Mouse (Mus musculus) monocyte, adult 5-6 weeks (primary cell): ENCODE data around the gene U2af2. TPM values are rescaled to one million over a fixed set of nuclear protein-coding genes. Genes with fewer than 3 reads are reported as not detected.
A peak's percentile ranks its signal among the peaks of the same experiment; 100 is the strongest.
"Not testable (repeated sequence)": the region's sequence is repeated elsewhere in the genome, so short reads cannot be mapped to it uniquely, and the experiment has no call there.

Experiments used
- ATAC-seq: fragments of 153-309, 156-312 bp; replicated peaks from 2 replicates; pipeline ENCODE4 v1.8.0; 2017; ENCODE audit warnings: mild to moderate bottlenecking; ENCODE audit not compliant: low TSS enrichment, insufficient number of reproducible peaks, severe bottlenecking, poor library complexity, low FRiP score
- total RNA-seq: library from RNA; stranded (forward); fragments of 200-1000, 200-491, 200-594 nt; gene quantifications from 3 replicates; pipeline ENCODE4 v1.2.3, GENCODE M21; 2017

The U2af2 gene
- total RNA-seq, result 119 to 185 TPM (median 151 TPM) in 3 replicates

DNA sequence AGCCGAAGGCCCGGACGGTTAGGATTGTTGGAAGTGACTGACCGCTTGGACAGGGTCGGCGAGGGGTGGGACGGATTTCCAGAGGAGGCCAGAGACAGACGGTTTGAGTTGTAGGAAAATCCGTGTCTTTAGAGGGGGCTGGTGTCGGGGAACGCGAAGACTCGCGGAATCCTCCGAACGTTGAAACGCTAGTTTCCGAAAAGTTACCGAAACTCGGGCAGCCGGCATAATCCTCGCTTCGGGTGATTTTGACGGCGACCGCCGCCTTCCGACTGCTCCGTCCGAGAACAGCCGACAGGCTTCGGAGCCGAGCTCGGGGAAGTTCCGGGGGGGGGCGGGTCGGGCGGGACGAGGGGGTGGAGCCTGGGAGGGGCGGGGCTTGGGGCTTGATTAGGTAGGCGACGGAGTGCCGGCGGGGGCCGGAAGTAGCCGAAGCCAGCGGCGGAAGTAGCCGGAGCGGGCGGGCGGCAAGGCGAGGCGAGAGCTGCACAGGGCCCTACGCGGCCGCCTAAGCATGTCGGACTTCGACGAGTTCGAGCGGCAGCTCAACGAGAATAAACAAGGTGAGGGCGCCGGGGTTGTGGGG lies at the start of gene U2af2:
TSS of gene U2af2 (plus strand) at position 370 of the 586 bp plus-strand sequence.
- peak; percentile 20 for ATAC-seq

DNA sequence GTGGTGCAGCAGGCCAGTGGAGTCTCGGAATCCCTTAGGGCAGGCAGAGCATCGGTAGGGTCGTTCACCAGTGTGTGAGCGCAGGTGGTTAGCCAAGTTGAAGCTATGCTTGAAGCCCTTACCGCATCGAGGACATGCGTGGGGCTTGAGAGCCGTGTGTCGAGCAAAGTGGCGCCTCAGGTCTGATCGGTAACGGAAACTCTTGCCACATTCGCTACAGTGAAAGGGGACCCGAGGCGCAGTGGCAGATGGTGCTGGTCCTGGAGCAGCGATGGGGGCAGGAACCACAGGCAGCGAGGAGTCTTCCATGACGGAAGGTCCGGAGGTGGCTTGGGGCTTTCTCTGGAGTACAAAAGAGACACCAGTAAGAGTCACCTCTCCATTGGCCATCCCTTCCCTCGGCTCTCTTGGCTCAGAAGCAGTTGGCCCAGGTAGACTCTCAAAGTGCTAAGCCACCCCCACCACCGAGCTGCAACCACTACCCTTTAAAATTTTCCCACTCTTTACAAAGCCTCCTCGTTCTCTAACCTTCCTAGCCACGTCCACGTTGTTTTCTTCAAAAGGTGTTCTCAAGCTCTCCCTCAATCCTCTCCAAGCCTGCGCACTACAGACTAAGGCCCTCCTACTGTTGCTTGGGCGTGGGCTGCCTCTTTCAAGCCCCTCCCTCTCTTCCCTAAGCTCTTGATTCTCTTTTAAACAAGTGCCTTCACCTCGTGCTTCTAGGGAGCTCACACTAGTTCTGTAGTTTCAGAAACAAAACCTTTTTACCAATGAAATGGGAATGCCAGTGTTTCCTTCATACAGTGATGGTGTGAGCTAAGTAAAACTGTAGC lies 49.0 kb upstream of the U2af2 start:
- no peak for ATAC-seq

DNA sequence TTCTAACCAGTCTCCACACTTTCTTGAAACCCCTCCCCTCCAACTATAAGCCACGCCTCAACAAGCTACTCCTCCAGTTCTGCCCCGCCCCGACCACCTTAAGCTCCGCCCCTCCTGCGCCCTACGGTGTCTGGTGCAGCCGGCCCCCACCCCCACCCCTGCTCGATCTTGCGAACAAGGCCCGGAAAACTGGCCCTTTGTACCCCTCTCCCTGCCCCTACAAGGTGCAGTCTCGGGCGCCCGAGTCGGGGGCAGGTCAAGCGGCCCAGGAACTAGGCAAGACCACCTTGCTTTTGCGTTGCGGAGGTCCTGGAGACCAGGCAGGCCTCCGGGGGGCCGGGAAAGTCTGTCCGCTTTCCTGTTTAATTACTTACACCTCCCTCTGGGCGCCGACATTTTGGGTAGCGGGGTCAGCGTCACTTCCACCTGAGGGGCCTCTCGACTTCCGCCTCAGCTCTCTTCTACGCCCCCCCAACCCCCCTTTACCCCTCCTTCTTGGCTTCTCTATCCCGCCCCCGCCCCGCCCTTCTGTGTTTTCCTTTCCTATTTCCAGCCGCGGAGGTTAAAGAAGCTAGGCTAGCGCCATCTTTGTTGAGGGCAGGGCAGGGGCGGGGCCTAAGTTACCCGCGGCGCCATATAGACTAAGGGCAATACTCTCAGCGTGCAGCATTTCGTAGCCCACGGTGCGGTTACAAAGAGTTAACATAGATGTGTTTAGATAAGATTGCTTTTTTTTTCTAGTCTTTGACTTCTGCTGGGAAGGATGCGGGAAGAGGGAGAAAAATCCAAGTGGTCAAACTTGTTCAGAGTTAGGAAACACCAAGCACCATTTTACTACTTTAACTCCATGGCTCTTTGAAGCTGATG lies 47.5 kb upstream of the U2af2 start, which contains the start of the genes Zfp524 and Fiz1:
TSS of gene Zfp524 (plus strand) at position 165 of the 867 bp plus-strand sequence.
TSS of gene Fiz1 (minus strand) at position 447 of the 867 bp plus-strand sequence.
- peak; percentile 62 for ATAC-seq

DNA sequence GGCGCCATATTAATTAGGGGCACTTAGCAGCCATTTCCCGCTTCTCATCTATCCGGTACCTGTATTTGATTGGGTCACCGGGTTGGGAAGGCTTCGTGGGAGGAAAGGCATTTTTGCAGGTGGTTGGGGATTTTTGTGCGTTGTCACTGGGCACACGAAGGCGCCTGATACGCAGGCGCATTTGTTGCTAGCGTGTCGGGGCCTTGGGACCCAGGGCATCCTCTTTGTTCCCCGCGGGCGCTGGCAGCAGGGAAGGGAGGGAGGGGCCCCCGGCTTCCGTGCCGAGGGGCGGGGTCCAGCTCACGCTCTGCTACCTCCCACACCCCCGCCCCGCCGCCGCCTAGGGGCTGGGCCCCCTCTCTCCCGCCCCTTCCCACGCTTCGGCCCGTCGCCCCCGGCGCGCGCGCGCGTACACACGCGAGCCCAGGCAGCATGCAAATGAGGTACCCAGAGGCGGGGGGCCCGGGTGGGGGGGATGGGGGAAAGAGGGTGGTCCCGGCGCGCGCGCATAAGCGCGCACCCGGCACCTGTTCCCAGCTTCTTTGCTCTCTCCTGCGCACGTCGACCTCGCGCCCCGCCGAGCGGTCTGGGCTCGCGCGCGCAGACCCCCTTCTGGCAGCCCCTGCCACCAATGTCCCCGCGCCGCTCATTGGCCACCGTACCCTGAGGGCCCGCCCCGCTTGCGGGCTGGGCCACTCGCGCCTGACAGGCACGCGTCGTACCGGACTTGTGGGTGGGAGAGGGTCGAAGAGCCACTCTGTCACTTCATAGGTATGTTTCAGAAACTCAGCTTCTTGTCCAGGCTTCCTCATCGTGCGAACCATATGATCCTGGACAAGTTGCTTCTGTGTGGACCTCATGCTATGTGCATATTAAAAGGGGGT lies 46.6 kb upstream of the U2af2 start, which contains the start of gene Gm44973:
TSS of gene Gm44973 (plus strand) at position 379 of the 884 bp plus-strand sequence.
- peak; percentile 62 for ATAC-seq

DNA sequence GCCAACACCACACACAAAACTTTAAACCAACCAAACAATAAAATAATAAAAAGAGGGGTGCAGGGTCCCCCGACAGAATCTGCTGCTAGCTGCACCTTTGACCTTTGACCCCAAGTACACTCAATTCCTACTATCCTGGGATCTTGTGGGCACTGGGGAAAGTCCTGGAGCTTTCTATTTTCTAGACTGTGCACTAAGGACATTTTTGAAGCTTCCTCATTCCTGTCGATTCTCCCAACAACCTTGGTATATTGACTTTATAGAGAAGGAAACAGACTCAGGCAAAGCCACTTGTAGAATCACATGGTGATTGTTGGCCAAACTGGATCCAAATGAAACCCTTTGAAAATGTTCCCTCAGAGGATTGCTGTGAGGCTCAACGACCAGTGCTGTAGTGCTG lies 45.9 kb upstream of the U2af2 start:
- no peak for ATAC-seq

DNA sequence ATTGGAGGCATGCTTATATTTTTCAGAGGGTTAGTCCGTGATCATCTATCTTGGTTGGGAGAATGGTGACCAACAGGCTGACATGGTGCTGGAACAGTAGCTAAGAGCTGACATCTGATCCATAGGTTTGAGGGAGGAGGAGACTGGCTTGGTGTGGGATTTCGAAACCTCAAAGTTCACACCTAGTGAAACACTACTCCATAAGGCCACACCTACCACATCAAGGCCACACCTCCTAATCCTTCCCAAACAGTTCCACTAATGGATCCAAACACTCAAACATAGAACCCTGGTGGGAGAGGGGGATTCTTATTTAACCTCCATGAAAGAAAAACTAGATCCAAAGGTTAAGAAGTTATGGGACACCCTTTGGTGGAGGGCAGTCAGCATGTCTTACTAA lies 45.0 kb upstream of the U2af2 start:
- no peak for ATAC-seq

DNA sequence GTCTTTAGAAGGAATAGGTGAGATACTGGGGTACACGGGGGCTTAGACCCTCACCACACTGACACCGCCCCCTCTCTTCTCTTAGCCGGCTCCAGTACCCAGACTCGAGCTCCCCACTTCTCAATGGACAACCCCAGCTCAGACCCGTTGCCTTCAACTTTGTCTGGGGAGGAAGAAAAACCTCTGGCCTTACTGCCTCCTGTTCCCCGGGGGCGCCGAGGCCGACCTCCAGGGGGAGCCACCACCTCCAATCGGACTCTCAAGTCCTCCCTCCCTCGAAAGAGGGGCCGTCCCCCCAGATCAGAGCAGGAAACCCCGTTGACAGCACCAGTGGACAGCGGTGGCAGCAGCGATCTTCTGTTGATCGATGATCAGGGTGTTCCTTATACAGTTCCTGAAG lies 44.6 kb upstream of the U2af2 start:
- ATAC-seq, result no peak

DNA sequence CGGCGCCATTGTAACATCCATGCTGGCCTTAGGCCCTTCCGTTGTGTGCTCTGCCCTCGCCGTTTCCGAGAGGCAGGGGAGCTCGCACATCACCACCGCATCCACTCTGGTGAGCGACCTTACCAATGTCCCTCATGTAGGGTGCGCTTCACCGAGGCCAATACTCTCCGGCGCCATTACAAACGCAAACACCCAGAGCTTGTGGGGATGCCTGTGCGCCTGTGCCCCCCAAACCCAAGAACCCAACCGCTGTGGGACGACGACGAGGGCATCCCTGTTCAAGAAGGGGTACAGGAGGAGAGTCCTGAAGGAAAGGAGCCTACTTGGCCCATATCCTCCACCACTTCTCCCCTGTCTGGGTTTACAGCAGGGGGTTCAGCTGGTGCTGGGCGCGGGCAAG lies 44.0 kb upstream of the U2af2 start:
- ATAC-seq, result no peak

DNA sequence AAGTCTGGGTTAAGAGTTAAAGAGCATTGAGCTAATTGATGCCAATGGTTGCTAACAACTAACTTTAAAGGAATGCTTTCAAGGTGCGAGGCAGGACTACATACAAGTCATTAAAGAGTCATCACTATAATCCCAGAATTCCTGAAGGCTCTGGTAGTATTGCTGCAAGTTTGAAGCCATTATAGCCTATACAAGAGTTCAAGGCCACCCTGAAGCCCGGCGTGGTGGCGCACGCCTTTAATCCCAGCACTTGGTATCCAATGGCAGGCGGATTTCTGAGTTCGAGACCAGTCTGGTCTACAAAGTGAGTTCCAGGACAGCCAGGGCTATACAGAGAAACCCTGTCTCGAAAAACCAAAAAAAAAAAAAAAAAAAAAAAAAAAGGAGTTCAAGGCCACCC lies 42.4 kb upstream of the U2af2 start:
- ATAC-seq, result not testable (repeated sequence)

DNA sequence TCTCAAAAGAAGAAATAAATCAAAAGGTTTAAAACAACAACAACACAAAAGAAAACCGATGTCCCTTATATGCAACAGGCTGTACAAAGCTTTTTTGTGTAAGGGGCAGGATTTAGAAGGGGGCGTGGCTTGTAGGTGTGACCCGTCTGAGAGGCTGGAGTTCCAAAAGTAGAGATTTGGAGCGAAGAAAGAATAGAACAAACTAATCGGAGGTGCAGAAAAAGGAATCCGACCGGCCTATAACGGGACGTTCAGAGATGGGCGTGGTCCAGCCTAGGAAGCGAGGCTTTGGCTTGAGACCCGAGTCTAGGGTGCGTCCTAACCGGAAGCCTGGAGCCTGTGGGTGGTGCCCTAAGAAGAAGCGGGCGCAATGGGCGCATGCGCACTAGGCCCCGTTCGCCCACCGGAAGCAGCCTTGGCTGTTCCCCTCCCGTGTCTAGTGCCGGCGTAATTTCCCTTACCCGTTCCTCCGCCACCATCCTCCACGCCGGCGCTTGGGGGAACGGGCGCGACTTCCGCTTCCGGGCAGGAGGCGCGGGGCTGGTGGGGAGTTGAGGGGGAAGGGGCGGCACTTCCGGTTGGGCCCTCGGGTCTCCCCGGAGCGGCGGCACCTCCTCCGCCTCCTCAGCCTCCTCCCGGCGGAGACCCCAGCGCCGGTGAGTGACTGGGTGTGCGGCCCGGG lies 41.8 kb upstream of the U2af2 start, which contains the start of the genes Zfp865 and Ccdc106:
TSS of gene Zfp865 (plus strand) at position 377 of the 682 bp plus-strand sequence.
TSS of gene Ccdc106 (plus strand) at position 554 of the 682 bp plus-strand sequence.
- ATAC-seq, result peak; percentile 88

DNA sequence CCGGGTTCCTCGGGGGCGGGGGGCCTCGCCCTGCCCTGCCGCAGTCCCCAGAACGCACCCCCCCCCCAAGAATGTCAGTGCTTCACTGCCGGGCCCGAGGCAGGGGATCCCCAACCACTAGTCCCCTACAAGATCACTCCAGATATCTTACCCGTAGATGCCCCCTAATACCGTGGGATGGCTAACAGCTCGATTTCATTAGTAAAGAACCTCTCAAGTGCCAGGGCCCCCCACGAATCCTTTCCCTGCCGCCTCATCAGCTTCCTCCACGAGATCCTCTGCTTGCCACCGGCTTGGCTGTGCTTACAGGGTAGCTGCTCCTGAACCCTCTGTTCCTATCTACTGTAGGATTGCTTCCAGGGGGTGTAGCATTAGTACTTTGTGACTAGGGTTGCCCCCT lies 41.3 kb upstream of the U2af2 start:
- no peak for ATAC-seq

DNA sequence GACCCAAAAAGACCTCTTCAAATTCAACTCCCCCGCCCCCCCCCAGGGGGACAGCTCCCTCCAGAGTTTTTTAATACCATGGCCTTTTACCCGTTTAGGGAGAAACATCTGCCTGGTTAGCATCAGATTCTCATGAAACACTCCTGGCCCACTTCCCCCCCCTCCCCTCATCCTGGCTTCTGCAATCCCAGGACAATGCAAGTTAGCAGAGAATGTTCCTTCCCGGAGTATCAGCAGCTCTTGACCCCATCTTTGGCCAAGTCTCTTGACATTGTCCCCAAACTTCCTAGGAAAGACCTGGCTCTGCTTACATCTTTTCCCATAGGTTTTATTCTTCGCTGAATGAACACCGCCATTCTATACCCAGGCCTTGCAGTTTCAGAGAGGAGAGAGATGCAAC lies 40.7 kb upstream of the U2af2 start:
- ATAC-seq, result no peak

DNA sequence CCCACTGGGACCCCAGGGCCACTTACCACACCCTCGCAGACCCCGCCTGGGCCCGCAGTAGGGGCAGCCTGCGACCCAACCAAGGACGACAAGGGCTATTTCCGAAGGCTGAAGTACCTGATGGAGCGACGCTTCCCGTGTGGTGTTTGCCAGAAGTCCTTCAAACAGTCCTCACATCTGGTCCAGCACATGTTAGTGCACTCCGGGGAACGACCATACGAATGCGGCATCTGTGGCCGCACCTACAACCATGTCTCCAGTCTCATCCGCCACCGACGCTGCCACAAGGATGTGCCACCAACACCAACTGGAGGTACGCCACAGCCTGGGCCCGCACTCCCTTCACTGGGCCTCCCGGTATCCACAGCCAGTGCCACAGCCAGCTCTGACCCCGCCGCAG lies 32.4 kb upstream of the U2af2 start:
- no peak for ATAC-seq

DNA sequence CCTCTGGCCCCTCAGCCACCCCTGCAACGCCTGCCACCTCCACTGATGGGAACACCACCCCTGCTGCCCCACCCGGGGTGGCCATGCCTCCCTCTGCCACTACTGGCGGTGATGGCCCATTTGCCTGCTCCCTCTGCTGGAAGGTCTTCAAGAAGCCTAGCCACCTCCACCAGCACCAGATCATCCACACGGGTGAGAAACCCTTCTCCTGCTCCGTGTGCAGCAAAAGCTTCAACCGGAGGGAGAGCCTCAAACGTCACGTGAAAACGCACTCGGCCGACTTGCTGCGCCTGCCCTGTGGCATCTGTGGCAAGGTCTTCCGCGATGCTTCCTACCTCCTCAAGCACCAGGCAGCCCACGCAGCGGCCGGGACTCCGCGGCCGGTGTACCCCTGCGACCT lies 32.0 kb upstream of the U2af2 start:
- ATAC-seq, result no peak

DNA sequence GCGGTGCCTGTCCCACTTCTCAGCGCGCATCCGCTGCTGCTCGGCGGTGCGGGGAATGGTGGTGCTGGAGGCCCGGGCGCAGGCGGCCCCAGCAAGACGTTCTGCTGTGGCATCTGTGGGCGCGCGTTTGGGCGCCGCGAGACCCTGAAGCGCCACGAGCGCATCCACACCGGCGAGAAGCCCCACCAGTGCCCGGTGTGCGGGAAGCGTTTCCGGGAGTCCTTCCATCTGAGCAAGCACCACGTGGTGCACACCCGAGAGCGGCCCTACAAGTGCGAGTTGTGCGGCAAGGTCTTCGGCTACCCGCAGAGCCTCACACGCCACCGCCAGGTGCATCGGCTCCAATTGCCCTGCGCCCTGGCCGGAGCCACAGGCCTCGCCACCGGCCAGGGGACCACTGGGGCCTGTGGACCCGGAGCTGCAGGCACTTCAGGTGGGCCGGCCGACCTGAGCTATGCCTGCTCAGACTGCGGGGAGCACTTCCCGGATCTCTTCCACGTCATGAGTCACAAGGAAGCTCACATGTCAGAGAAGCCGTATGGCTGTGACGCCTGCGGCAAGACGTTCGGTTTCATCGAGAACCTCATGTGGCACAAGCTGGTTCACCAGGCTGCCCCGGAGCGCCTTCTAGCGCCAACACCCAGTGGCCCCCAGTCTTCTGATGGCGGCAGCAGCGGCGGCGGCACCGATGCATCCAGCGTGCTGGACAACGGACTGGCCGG lies 31.2 kb upstream of the U2af2 start:
- no peak for ATAC-seq

DNA sequence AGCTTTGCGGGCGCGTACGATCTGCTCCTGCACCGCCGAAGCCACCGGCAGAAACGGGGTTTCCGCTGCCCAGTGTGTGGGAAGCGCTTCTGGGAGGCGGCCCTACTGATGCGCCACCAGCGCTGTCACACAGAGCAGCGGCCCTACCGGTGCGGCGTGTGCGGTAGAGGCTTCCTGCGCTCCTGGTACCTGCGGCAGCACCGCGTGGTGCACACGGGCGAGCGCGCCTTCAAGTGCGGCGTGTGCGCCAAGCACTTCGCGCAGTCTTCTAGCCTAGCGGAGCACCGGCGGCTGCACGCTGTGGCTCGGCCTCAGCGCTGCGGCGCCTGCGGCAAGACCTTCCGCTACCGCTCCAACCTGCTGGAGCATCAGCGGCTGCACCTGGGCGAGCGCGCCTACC lies 30.4 kb upstream of the U2af2 start:
- ATAC-seq, result no peak

DNA sequence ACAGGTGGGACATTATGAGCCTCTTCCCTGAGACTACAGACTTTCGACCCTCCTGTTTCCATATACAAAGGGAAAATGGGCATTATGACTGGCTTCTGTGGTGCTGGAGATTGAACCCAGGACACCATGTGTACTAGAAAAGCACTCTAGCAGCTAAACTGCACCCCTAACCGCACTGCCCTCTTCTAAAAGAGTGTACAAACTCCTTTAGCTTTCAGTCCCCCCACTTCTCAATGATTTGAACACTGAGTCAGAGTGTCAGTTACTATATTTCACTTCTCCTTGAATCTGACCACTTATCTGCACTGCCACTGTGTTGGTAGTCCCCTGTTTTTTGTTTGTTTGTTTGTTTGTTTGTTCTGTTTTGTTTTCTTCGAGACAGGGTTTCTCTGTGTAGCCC lies 28.1 kb upstream of the U2af2 start, which contains the start of gene 4632433K11Rik:
TSS of gene 4632433K11Rik (plus strand) at position 301 of the 400 bp plus-strand sequence.
- no peak for ATAC-seq
